Mouse (Mus musculus): ENCODE measurements around the gene Ddx31. TPM values are rescaled to one million over a fixed set of nuclear protein-coding genes. Genes with fewer than 3 reads are reported as not detected.

Ddx31 gene
- polyA plus RNA-seq, 1 experiment from 2014 or later: 14.8 TPM

GRCm38 (mm10) chr2:28952981-28953380, 112.8 kb downstream of the Ddx31 start:
- ATAC-seq (ENCODE audit: insufficient number of reproducible peaks, low FRiP score, low TSS enrichment, low read depth): no peak
- no peaks in the 10 kb centered on the region for H3K9me3 ChIP-seq
- no peaks in the 10 kb centered on the region for H3K4me1 ChIP-seq
- 14% methylated on average over 8 of the region's 8 CpGs for WGBS
- H3K27ac ChIP-seq: no peak overlapping the region
- H3K27me3 ChIP-seq: peaks cover 8% of the 10 kb centered on the region; the same call in 1 of the 2 replicates
- no peak overlapping the region for H3K4me3 ChIP-seq
- no peak overlapping the region for H3K4me2 ChIP-seq
- H3K36me3 ChIP-seq: no peaks in the 10 kb centered on the region
- no peak overlapping the region for H3K9ac ChIP-seq

- peaks cover 2% of the 10 kb centered on the region; the same call in 1 of the 2 replicates for H3K27me3 ChIP-seq
- no peak overlapping the region for H3K4me2 ChIP-seq
- H3K4me1 ChIP-seq: no peaks in the 10 kb centered on the region
- no peak overlapping the region for H3K27ac ChIP-seq
- no peaks in the 10 kb centered on the region for H3K36me3 ChIP-seq
- H3K9me3 ChIP-seq: no peaks in the 10 kb centered on the region
- no peak for ATAC-seq (ENCODE audit: insufficient number of reproducible peaks, low FRiP score, low TSS enrichment, low read depth)
- no peak overlapping the region for H3K4me3 ChIP-seq
- no peak overlapping the region for H3K9ac ChIP-seq
- WGBS: 78% methylated on average over 9 of the region's 9 CpGs
Observed at GRCm38 (mm10) chr2:28954595-28954994, 114.4 kb downstream of the Ddx31 start.

Other genes with a start within 250 kb of the Ddx31 start
- gene Gfi1b, start 218.4 kb upstream of the Ddx31 start, polyA plus RNA-seq (2015; fragmentation: Nextera tagmentation; extraction: Ambion mirVana): 0.14 and 0.45 TPM in 2 replicates
- gene Tsc1, start 199.2 kb upstream of the Ddx31 start, polyA plus RNA-seq (2015; fragmentation: Nextera tagmentation; extraction: Ambion mirVana): 15.7 TPM in 2 replicates
- gene Spaca9, start 140.7 kb upstream of the Ddx31 start, polyA plus RNA-seq (2015; fragmentation: Nextera tagmentation; extraction: Ambion mirVana): 1.1 and 1.2 TPM in 2 replicates
- gene Ak8, start 140.2 kb upstream of the Ddx31 start, polyA plus RNA-seq (2015; fragmentation: Nextera tagmentation; extraction: Ambion mirVana): 0.58 and 0.94 TPM in 2 replicates
- 12.3 and 14.3 TPM in 2 replicates for gene Gtf3c4, start within 50 bp of the Ddx31 start, polyA plus RNA-seq (2015; fragmentation: Nextera tagmentation; extraction: Ambion mirVana)
- gene Barhl1, start 76.3 kb downstream of the Ddx31 start, polyA plus RNA-seq (2015; fragmentation: Nextera tagmentation; extraction: Ambion mirVana): 0.08 TPM in 1 of 2 replicates, not detected in the other
- gene Cfap77, start 214.7 kb downstream of the Ddx31 start, polyA plus RNA-seq (2015; fragmentation: Nextera tagmentation; extraction: Ambion mirVana): 0.29 and 0.31 TPM in 2 replicates
- 8.7 and 9.2 TPM in 2 replicates for gene Ttf1, start 219.9 kb downstream of the Ddx31 start, polyA plus RNA-seq (2015; fragmentation: Nextera tagmentation; extraction: Ambion mirVana)